Mouse (Mus musculus) erythroblast, adult 5-6 weeks (primary cell): ENCODE results near the gene Leprot. TPM values are rescaled to one million over a fixed set of nuclear protein-coding genes. Genes with fewer than 3 reads are reported as not detected.
A peak's percentile ranks its signal among the peaks of the same experiment; 100 is the strongest.

Experiments used
- ATAC-seq: replicated peaks from 2 replicates; pipeline ENCODE4 v1.8.0; 2016; ENCODE audit warnings: moderate number of reproducible peaks, mild to moderate bottlenecking, moderate TSS enrichment, inconsistent platforms; ENCODE audit not compliant: poor library complexity, low FRiP score, severe bottlenecking
- total RNA-seq, 2 experiments: library from RNA; stranded (forward) in 1 of 2; stranded (reverse) in 1 of 2; fragments of 150-400 nt in 1 of 2; fragments of 200-764, 138-1000 nt in 1 of 2; gene quantifications; 2 replicates each; pipeline versions ENCODE4 v1.2.3 to v1.2.4; 2015 to 2017; ENCODE audit warnings: low replicate concordance in 2 of 2

Gene Leprot
- total RNA-seq, 2 experiments from 2014 or later: 16.1 to 31.0 TPM

DNA sequence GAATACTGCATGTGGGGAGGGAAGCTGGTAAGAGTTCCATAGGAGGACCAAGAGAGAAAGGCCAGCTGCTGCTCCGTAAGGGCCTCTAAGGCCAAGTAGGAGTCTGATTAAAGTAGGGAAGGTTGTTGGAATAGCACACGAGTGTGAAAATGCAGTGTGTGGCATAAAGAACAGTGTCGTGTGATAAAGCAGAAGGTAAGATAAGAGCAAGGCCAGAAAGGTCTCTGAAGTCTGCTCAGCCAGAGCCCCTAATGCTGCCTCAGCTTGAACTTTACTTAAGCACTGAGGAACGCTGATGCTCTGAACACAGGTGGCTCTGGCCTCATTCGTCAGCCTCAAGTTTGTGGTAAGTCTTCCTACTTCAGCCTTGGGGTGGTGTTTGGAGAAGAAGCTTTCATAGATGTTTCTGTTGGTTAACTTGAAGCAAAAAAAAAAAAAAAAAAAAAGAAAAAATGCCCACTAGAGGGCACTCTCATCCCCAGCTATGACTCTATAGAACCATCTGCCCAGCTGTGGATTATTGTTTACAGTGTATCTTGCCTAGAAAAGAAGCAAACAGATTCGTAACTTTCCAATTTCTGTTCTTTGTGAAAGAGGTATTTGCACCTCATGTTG is 9.5 kb downstream of the Leprot start:
- ATAC-seq: 0 out of 2 replicates have a peak, but pooled peaks have one; percentile 38

DNA sequence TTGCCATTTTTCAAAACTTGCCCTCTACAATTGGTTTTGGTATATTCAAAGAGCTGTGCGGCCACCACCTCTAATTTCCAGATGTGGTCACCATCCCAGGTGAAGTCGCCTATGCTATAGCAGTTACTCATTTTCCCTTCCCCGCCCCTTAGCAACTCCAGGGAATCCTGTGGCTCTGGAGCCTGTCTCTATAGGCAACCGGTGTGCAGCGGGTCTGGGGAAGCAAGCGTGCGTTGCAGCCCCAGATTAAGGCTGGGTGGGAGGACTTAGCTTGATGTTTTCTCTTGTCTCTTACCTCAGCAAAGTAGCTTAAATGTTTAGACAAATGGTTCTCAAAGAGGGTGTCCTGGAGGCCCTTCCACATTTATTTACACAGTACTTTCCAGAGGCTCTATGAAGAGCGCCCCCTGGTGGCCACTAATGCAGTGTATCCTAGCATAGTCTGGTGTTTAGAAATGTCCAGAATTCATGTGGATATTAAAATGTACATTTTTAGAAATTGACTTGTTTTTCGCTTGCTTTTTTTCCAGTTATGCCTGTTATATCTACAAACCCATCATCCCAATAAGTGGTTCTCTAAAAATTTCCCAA is 16.7 kb downstream of the Leprot start:
- ATAC-seq: peak; percentile 69

DNA sequence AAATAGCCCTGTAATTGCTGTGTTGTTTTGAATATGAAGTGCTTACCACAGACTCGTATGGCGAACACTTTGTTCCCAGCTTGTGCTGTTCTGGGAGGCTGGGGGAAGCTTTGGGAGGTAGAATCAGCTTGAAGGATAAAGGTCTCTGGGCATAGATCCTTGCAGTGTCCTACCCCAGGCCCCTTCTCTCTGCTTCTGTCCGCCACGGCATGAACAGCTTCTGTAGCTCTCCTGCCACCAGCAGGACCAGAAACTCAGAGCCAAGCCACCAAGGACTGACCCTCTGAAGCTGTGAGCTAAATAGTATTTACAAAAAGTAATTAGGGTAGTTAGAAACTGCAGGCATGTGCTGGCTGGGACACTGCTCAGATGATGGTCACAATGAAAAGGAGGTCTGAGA is 17.2 kb downstream of the Leprot start:
- no peak for ATAC-seq

DNA sequence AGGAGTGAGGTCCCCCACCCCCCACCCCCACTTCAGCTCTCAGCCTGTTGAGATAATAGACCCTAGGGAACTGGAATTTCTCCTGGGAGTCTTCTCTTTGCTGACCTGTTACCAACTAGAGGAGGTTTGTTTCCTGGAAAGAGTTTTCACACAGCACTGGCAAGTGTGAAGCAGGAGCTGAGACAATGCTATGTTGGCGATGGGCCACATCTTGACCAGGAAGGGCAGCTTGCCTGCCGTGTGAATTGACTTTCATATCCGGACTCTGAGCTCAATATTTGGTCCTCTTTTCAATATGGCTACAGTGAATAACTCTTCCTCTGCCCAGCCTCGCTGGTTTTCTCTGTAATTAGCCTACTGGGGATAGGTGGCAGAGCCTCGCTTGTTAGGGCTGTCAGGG is 21.6 kb downstream of the Leprot start:
- no peak for ATAC-seq

DNA sequence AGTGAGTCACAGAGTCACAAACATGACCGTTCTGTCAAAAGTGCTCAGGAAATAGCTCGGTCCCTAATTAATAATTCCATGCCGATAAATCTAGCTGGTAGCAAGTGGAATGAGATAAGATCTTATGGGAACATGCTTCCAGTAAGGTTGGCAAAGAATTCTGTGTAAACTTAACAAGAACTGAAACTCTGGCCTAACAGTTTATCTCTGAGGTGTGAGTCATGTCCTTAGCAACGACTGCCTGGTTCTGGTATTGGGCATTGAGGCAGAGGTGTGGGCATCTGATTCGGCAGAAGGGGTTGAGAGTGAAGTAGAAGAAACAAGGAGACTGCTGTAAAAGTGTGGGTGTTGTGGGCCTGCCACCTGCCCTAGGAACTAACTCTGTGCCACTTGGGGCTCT is 22.3 kb downstream of the Leprot start:
- ATAC-seq: no peak

DNA sequence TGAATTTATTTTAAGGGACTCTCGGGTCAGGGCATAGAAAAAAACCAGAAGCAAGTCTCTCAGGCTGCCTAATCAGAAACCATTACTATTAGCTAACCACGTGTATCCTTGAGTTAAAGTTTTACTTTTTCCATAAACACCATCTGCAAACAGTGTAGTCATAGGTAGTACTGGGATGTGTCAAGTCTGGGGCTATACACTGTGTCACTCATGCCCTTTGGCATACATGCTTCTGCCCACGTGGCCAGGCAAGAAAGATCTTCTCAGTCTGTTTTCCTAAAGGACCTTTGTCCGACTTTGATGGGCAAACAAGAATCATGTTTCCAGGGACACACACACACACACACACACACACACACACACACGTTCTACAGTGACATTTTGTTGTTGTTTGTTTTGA is 27.3 kb downstream of the Leprot start:
- ATAC-seq: no peak

DNA sequence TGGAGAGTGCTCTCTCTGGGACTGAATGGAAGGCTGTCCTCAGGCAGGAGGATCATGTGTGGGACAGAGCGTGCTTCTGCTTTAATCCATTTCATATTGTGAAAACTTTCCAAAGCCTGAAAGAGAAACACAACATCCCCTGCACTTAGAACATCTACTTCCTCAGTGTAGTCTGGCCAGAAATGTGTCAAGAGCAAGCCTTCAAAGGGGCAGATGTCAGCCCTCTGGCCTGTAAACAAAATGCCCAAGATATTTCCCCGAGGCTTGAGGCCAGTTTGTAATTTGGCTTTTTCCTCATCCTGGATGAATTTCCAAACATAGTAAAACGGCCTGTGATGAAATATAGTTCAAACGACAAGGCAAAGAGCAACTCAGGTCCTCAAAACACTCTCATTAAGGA is 28.2 kb downstream of the Leprot start:
- no peak for ATAC-seq

DNA sequence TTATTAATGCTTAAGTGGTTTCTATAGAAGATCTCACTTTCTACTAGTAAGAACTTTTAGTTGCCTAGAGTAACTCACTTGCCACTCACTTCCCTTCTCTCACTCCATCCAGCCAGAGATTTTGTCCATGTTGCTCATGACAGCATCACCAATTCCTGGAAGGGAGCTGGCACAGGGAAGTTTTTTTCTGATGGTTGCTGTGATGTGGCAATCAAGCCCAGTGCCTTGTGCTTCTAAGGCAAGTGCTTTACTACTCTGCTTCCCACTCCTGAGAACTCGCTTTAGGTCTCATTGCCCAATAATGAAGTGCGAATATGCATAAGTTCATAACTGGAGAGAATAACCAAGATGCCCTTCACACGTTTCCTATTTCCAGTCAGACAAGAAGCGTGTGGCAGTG is 35.1 kb downstream of the Leprot start:
- ATAC-seq: no peak

DNA sequence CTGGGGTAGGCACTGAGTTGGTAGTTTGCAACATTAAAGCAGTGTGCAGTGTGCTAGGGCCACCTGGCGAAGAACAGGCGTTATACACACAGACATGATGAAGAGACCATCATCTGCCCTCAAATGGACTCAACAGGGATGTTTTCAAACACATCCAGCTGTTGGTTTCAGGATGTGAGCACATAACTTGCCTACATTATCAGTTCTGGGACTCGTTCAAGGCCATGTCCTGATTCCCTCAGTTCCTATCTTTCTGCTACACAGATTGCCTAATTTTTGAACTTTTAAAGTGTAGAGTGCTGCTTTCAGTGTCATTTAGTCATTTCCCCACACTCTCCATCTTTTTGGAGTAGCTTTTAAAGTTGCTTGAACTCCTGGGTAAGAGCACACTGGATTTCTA is 35.6 kb downstream of the Leprot start:
- ATAC-seq: no peak

DNA sequence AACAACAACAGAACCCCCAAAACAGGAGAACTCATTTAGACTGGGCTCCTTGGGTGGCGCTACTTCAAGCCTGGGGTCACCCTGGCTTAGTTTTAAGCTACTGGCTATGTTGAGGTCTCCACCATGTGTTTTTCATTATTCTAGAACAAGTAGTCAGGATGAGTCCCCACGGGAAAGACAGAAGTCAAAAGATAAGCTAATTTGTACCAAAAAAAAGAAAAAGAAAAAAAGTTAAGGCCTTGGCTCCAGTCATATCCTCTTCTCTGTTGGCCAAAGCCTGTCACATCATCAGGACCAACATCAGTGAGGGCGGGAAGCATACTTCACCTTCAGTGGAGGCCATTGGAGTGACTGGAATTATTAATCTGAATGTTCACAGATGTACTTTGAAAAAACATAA is 37.3 kb downstream of the Leprot start:
- ATAC-seq: no peak

DNA sequence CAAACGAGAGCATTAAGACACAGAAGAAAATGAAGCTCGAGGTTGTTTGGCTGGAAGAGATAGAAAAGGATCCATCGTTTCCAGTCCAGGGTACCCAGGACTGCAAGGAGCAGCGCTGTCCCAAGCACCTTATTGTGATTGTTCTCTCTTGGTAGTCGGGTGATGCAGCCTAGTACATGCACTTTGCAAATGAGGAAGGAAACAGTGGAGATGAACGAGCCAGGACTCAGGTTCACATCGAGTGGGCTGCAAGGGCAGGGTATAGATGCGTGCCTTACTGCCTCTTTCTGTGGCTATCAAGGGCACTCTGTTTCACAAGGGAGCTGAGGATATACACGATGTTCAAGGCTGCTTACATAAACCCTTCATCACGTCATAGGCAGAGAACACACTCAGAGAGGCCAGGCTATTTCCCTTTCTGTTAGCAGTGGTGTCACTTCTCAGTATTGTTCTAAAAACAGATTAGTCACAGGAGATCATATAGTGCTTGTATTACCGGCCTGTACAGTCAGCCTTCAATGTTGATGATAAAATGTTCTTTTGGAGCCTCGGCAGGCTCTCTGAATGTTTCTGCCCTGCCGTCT is 38.8 kb downstream of the Leprot start:
- no peak for ATAC-seq

DNA sequence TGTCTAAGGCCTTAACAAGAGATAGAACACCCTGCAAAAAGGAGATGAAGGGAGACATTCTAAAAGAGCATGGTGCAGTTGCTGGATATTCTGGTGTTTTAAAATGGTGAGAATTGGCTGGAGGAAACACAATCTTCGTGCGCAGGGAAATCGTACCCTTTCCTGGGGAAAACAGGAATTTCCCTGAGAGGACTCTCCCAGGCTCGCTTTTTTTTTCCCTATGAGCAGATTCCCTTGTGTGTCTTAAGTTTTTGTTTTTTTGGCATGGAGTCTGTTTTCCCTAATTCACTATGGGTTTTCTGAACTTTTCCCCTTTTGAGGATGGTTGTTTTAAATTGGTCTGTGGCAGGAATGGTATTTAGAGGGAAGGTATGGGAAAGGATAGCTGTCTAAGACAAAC is 41.7 kb downstream of the Leprot start:
- ATAC-seq: no peak

DNA sequence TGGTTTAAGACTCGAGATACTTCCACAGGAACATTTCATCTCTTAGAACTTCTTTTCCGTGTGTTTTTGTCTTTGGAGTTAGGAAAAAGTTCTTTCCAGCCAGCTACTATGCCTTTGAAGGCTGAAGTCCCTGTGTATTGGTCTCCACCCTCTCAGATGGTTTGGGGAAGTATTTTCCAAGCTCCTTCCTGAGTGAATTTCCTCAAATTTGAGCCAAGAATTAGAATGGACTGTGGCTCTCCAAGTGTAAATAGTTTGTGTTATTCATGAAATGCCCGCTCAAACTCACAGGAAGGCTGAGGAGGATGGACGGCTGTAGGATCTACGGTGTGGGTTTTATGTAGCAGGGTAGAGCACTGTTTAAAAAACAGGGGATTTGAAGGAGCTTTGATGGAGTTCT is 42.1 kb downstream of the Leprot start:
- ATAC-seq: no peak

DNA sequence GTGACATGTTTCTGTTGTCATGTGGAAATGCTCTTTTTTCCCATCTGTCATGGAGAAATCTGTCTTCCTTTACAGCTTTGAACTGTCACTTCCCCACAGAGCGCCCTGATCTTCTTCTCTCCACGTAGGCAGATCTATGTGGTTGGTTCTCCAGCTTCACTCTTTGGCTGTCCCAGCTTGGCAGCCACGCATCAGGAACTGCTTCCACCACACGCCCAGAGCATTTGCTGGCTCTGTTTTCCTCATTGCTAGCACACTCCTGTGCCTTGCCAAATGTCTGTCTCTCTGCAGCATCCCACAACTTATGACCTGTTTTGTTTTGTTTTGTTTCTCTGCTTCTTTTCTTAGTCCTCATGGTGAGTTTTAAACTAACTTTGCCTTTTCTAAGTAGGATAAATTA is 45.4 kb downstream of the Leprot start:
- no peak for ATAC-seq

DNA sequence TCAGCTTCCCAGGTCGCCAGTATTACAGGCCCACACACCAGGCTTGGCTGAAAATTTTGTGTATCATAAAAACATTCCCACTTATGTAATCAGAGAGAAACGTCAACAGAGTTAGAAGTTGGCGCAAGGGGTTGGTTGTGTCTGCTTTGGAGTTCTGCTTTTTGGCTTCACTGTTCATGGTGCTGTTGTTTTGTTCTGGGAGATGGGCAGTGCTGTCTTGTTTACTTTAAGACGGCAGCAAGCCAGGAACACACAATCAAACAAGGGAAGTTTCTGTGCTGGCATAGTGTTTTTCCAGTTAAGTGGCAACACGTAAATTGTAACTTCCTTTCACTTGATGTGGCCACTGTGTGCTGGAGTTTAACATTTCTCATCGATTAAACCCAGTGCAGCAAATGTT is 47.0 kb downstream of the Leprot start:
- no peak for ATAC-seq

DNA sequence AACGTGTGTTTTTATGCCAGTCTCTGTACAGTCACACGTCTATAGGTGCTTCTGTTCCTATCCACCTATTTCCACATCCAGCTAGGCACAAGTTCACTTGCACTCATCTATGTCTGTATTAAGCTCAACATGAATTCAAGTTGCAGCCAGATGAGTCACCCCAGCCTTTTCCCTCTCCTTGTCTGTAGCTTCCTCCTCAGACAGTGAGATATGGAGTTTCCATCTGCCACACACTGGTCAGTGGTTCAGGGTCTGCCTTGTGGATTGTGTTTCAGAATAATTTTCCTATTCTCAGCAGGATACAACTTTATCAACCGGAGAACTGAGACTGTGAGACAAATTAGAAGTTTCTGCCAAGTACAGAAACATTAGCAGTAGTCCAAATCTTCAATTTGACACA is 49.7 kb downstream of the Leprot start:
- no peak for ATAC-seq

DNA sequence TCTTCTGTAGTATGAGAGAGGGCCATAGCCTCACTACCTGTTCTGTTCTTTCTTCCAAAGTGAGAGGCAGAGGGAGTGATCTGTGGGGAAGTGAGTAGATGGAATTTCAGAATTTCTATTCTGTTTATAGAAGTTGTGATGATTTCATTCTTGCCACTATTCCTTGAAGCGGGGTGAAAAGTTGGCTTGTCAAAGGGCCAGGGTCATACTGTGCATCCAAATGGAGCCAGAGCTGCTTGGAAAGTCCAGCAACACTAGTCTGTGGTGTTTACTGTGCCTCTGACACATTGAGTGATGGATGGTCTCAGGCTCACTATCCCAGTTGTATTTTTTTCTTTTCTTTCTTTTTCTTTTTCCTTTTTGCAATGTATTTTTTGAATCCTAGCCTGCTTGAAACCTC is 51.9 kb downstream of the Leprot start:
- ATAC-seq: no peak

DNA sequence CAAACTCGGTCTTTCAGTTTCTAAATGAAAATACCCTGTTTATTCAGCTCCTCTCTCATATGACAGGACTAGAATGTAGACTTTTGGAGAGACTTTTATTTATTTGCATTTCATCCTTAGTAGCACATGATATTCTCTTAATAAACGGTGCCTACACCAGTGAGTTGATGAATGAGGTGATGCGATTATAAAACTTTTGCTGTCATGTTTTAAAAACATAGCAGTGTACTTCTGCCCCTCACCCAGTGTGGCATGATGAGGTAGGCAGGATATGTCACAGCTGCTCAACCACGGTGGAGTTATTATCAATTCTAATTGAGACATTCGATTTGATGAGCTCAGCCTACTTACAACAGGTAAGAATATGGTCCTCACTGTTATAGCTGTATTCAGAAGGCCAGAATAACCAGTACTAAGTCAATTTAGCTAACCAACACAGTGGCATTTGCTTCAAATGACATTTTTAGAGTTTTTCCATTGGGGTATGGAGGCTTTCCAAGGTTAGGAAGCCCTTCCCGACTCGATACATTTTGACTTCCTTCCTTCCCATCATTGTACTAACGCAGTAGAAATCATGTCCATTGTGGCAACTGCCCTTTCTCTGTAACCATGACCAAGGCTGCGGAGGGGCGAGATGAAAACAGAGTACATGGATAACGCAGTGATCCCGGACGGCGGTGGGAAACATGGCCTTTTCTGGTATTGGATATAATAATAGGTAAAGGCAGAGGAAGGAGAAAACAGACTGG is 53.5 kb downstream of the Leprot start:
- ATAC-seq: no peak

DNA sequence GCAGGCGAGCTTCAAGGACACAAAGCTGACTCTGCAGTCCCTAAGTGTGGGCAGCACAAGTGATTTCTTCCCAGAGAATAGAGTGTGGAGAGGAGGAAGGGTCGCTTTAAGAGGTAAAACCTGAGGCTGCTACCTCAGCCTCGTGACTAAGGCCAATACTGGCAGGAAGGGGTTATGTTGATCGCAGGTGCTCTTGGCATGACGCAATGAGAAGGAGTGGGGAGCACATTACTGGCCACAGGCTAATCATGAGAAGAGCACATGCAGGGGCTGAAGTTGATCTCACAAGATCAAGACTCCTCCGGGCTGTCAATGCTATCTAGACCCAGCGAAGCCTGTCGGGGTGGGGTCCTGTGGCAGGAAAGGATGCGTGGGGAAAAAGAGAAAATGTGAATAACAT is 57.8 kb downstream of the Leprot start:
- ATAC-seq: no peak

DNA sequence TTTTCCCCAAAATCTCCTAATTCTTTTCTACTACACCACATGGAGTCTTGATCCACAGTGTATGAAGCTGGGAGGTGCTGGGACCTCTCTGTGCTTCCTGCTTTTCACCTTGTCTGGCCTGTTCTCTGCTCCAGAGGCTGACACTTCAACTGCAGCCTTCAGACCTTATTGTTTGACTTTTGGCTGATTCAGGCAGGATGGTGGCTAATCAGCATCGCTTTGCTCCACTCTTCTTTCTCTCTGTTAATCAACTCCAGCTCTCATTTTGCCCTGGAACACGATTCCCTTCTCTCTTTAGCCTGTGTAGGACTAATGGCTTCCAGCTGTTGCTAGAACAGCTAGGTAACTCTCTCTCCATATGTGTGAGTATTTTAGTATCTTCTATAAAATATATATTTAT is 59.7 kb downstream of the Leprot start:
- no peak for ATAC-seq

DNA sequence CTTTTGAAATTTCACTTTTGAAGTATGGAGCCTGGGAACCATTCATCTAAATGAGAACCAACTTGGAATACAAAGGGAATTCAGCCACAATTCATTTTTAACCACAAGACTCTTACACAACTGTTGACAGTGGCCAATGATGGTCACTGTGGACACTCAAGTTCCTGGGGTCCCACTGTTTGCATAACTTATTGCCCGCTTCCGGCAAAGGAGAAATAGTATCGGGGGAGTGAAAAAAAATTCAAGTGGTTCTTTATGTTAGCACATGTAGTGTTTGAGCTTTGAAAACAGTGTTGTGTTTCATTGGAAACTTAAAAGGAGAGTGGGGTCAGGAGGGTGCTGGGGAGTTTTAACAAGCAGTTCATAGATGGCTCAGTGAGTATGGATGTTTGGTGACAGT is 60.4 kb downstream of the Leprot start:
- no peak for ATAC-seq
